Mouse (Mus musculus): Measurements from ENCODE around the gene 4921539E11Rik.

DNA sequence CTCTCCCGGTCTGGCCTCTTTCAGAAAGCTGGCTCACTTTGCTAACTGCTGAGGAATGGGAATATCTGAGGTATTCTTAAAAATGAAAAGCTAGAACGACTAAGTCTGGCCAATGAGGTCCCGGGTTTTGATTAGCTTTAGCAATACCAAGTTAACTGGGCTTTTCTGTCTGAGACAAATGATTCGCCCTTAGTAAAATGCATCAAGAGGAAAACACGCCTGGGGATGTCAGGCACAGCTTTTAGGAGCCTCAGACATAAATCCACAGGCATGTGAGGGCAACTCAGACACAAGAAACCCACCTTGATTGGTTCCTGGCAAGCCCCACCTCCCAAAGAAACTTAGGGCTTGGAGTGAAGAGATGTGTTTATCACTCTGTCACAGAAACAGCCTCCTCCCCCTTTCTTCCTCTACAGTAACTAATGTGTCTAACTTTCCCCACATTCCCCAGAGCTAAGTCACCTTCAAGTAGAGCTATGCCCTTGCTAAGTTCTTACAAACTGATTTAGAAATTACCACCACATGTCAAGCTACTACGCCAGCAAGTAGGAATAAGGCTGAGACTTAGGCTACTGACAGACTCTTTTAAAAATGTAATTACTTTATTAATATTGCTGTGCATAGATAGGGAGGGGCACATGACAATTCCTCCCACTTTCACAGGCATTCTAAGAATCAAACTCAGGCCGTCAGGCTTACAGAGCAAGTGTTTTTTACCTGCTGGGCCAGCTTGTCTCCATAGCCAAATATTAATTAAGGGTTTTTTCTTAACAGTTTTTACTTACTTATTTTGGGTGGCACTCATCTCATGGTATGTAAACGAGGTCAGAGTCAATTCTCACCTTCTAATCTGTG lies 101.7 kb downstream of the 4921539E11Rik start:
- TF ChIP-seq CTCF (IDR thresholded peaks at IDR 0.05; ENCODE audit: control insufficient read depth, insufficient read depth, low read length) (no peak), POLR2A (IDR thresholded peaks at IDR 0.05; ENCODE audit: borderline replicate concordance, control insufficient read depth, low read depth, low read length) (no peak)
